Mouse (Mus musculus) heart, adult 2 months (tissue): ENCODE measurements around the gene Gm17078.
"Not testable (repeated sequence)": the region's sequence is repeated elsewhere in the genome, so short reads cannot be mapped to it uniquely, and the experiment has no call there.

Source experiments
- CTCF ChIP-seq: fragments of 200-600 bp; IDR thresholded peaks from 2 replicates; pipeline ENCODE4 v1.8.1; 2022; ENCODE audit warnings: antibody characterized with exemption, mild to moderate bottlenecking, moderate library complexity
- POLR2A ChIP-seq: fragments of 200-500 bp; IDR thresholded peaks from 2 replicates; pipeline ENCODE4 v1.6.1; 2011; ENCODE audit warnings: mild to moderate bottlenecking, low read depth, low read length, control low read depth; ENCODE audit not compliant: insufficient read depth

GRCm38 (mm10) chr14:51632426-51632825, 21.3 kb upstream of the Gm17078 start:
- TF ChIP-seq CTCF, POLR2A: not testable (repeated sequence)
